Mouse (Mus musculus) ES-E14 (cell line): ENCODE data around the gene Trim44. TPM values are rescaled to one million over a fixed set of nuclear protein-coding genes. Genes with fewer than 3 reads are reported as not detected.

ENCODE experiments used
- DNase-seq: peaks from one replicate; pipeline ENCODE4 v3.0.0-alpha.2; 2013; ENCODE audit warnings: low read depth, low spot score
- H3K27ac ChIP-seq: 2 replicates; pipeline ENCODE4 v1.5.1; 2012; ENCODE audit warnings: low read depth, mild to moderate bottlenecking, low read length, moderate library complexity, mixed read lengths; ENCODE audit not compliant: poor library complexity, insufficient read depth, severe bottlenecking
- H3K36me3 ChIP-seq: 2 replicates; pipeline ENCODE4 v1.6.1; 2012; ENCODE audit warnings: mild to moderate bottlenecking, low read length, moderate library complexity, mixed read lengths; ENCODE audit not compliant: control insufficient read depth, poor library complexity, insufficient read depth, severe bottlenecking
- H3K4me1 ChIP-seq, 2 experiments: fragments of 150-350 bp in 1 of 2; sonication (generic) in 1 of 2; 2 replicates each; pipeline ENCODE4 v1.6.1; 2012; ENCODE audit warnings: low read length in 2 of 2, mild to moderate bottlenecking in 1 of 2, mixed read lengths in 1 of 2; ENCODE audit not compliant: control insufficient read depth in 2 of 2, insufficient read depth in 2 of 2, poor library complexity in 1 of 2
- H3K4me3 ChIP-seq, 2 experiments: fragments of 150-350 bp in 1 of 2; sonication (generic) in 1 of 2; 2 replicates each; pipeline ENCODE4 v1.5.1; 2012; ENCODE audit warnings: low read length in 2 of 2, low read depth in 1 of 2, mild to moderate bottlenecking in 1 of 2, mixed read lengths in 1 of 2; ENCODE audit not compliant: insufficient read depth in 1 of 2, poor library complexity in 1 of 2, severe bottlenecking in 1 of 2
- H3K9ac ChIP-seq: 2 replicates; pipeline ENCODE4 v1.6.1; 2012; ENCODE audit warnings: low read depth, mild to moderate bottlenecking, low read length, mixed read lengths; ENCODE audit not compliant: poor library complexity, insufficient read depth, severe bottlenecking
- H3K9me3 ChIP-seq: fragments of 150-350 bp; sonication (generic); 2 replicates; pipeline ENCODE4 v1.6.1; 2012; ENCODE audit warnings: low read depth, mild to moderate bottlenecking, low read length; ENCODE audit not compliant: control insufficient read depth, insufficient read depth
- HCFC1 ChIP-seq: IDR thresholded peaks from 2 replicates; pipeline ENCODE4 v1.6.1; 2012; ENCODE audit warnings: low read length, inconsistent platforms, borderline replicate concordance; ENCODE audit not compliant: insufficient read depth
- MAFK ChIP-seq: IDR thresholded peaks from 2 replicates; pipeline ENCODE4 v1.6.1; 2014; ENCODE audit warnings: mild to moderate bottlenecking, low read depth, low read length, inconsistent platforms; ENCODE audit not compliant: insufficient read depth
- ZC3H11A ChIP-seq: IDR thresholded peaks from 2 replicates; pipeline ENCODE4 v1.6.1; 2012; ENCODE audit warnings: low read depth, mild to moderate bottlenecking, inconsistent platforms, low read length, borderline replicate concordance
- ZNF384 ChIP-seq: IDR thresholded peaks from 2 replicates; pipeline ENCODE4 v1.6.1; 2012; ENCODE audit warnings: low read depth, low read length, inconsistent platforms
- in situ Hi-C, 2 experiments: fragments of 600-800 bp; cut with MboI; formaldehyde crosslinking; loops; one replicate each; pipeline ENCODE4 v1.15.1; 2025; ENCODE audit warnings: low sequenced_read_pairs in 2 of 2, inconsistent platforms in 1 of 2; ENCODE audit not compliant: unreplicated experiment in 2 of 2
- total RNA-seq: library from RNA; depleted of rRNA; stranded (reverse); fragments of 300-350 nt; gene quantifications from 2 replicates; pipeline ENCODE4 v1.2.3, GENCODE M21; 2012; rRNA removed

Trim44 gene
- total RNA-seq, 1 experiment = 32.0 TPM

DNA sequence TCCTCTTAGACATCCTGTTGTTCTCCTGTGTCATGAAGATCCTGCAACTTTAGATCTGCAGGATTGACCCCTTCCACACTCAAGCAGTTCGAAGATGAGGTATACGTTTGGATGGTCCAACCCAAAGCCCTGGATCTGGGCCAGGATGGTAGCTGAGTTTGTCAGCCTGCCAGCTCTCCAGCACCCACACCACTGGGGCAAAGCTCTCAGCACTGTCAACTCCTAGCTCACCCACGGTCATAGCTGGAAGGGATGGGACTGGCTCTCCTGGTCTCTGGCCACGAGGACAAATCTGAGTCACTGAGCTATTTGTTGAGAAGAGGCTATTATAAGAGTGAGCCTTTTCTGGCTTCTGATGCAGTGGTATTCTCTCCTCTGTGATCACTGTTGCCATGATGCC lies 155.0 kb downstream of the Trim44 start:
- Histone ChIP-seq H3K36me3 (no peaks in the 10 kb centered on the region), H3K4me3 (no peak overlapping the region), H3K9ac (no peak overlapping the region), H3K4me1 (peaks cover 0 to 2% of the 10 kb centered on the region in 2 experiments; a peak in 2 of 4 replicates), H3K9me3 (no peaks in the 10 kb centered on the region), H3K27ac (no peak overlapping the region)
- TF ChIP-seq MAFK = no peak
- no peak for TF ChIP-seq HCFC1
- TF ChIP-seq ZNF384 = no peak
- TF ChIP-seq ZC3H11A = no peak
- DNase-seq = no peak
- in situ Hi-C loops = no loop called here

Other genes starting within 250 kb of the Trim44 start
- 27.1 and 39.9 TPM in 2 replicates for gene Ldlrad3, start 221.4 kb downstream of the Trim44 start, total RNA-seq
- 17.3 and 25.9 TPM in 2 replicates for gene Fjx1, start 44.7 kb upstream of the Trim44 start, total RNA-seq
- 0.49 and 1.4 TPM in 2 replicates for gene Pamr1, start 142.2 kb upstream of the Trim44 start, total RNA-seq